Mouse (Mus musculus) embryonic facial prominence, embryonic 13.5 days (tissue): Measurements from ENCODE around the gene Qrich2. TPM values are rescaled to one million over a fixed set of nuclear protein-coding genes. Genes with fewer than 3 reads are reported as not detected.
"Not testable (repeated sequence)": the region's sequence is repeated elsewhere in the genome, so short reads cannot be mapped to it uniquely, and the experiment has no call there.

Experiments used
- ATAC-seq: fragments of 200-750 bp; cut with Nextera tagmentation; 2 replicates; pipeline ENCODE4 v1.8.0; 2017; ENCODE audit warnings: low read depth; ENCODE audit not compliant: insufficient number of reproducible peaks, insufficient read depth, low FRiP score, low TSS enrichment
- H3K27ac ChIP-seq: fragments of 300-500 bp; sonication (generic); 2 replicates; pipeline ENCODE4 v1.5.1; 2015; ENCODE audit warnings: moderate library complexity, mild to moderate bottlenecking, inconsistent platforms
- H3K27me3 ChIP-seq: fragments of 300-500 bp; sonication (generic); 2 replicates; pipeline ENCODE4 v1.6.1; 2015; ENCODE audit warnings: mild to moderate bottlenecking, inconsistent platforms
- H3K36me3 ChIP-seq: fragments of 300-500 bp; sonication (generic); 2 replicates; pipeline ENCODE4 v1.6.1; 2015; ENCODE audit warnings: mild to moderate bottlenecking, inconsistent platforms
- H3K4me1 ChIP-seq: fragments of 300-500 bp; sonication (generic); 2 replicates; pipeline ENCODE4 v1.6.1; 2015; ENCODE audit warnings: inconsistent platforms
- H3K4me2 ChIP-seq: fragments of 300-500 bp; sonication (generic); 2 replicates; pipeline ENCODE4 v1.6.1; 2015; ENCODE audit warnings: moderate library complexity, mild to moderate bottlenecking, inconsistent platforms
- H3K4me3 ChIP-seq: fragments of 300-500 bp; sonication (generic); 2 replicates; pipeline ENCODE4 v1.5.1; 2015; ENCODE audit warnings: mild to moderate bottlenecking, inconsistent platforms
- H3K9ac ChIP-seq: fragments of 300-500 bp; sonication (generic); 2 replicates; pipeline ENCODE4 v1.6.1; 2015; ENCODE audit warnings: mild to moderate bottlenecking, inconsistent platforms
- H3K9me3 ChIP-seq: fragments of 300-500 bp; sonication (generic); 2 replicates; pipeline ENCODE4 v1.6.1; 2016; ENCODE audit warnings: inconsistent platforms
- WGBS: fragments of 180-500 bp; shearing (Covaris S2); methylation state at CpG from one replicate; pipeline ENCODE4 v1.1.7; 2015; ENCODE audit warnings: mixed read lengths; 5-methylcytosine and 5-hydroxymethylcytosine counted together
- polyA plus RNA-seq: library from polyadenylated mRNA; unstranded; fragments of >200 nt; fragmentation: Nextera tagmentation; extraction: Ambion mirVana; gene quantifications from 2 replicates; pipeline ENCODE4 v1.2.1, GENCODE M21; 2015

Qrich2 gene
- polyA plus RNA-seq, 1 experiment from 2014 or later: 0.55 TPM

GRCm38 (mm10) chr11:116468338-116468737, 2.3 kb upstream of the Qrich2 start:
- not testable (repeated sequence) for H3K4me3 ChIP-seq, H3K27ac ChIP-seq, H3K9ac ChIP-seq, ATAC-seq, H3K4me1 ChIP-seq, H3K4me2 ChIP-seq, H3K27me3 ChIP-seq, H3K9me3 ChIP-seq
- WGBS: 83% methylated on average over 3 of the region's 3 CpGs
- H3K36me3 ChIP-seq: peaks cover 38% of the 10 kb centered on the region

GRCm38 (mm10) chr11:116463833-116464232, 2.2 kb downstream of the Qrich2 start:
- no peak for ATAC-seq
- WGBS: 6% methylated on average over 2 of the region's 2 CpGs
- Histone ChIP-seq H3K4me2 (no peak overlapping the region), H3K9me3 (no peaks in the 10 kb centered on the region), H3K27ac (no peak overlapping the region), H3K4me3 (no peak overlapping the region), H3K4me1 (no peaks in the 10 kb centered on the region), H3K9ac (no peak overlapping the region), H3K36me3 (no peaks in the 10 kb centered on the region), H3K27me3 (no peaks in the 10 kb centered on the region)

- no peak for ATAC-seq
- H3K4me2 ChIP-seq: no peak overlapping the region
- H3K4me3 ChIP-seq: no peak overlapping the region
- H3K36me3 ChIP-seq: no peaks in the 10 kb centered on the region
- no peaks in the 10 kb centered on the region for H3K4me1 ChIP-seq
- H3K27me3 ChIP-seq: no peaks in the 10 kb centered on the region
- no peaks in the 10 kb centered on the region for H3K9me3 ChIP-seq
- WGBS: 61% methylated on average over 5 of the region's 5 CpGs
- H3K27ac ChIP-seq: no peak overlapping the region
- H3K9ac ChIP-seq: no peak overlapping the region
These were observed 2.7 kb downstream of the Qrich2 start for GRCm38 (mm10) chr11:116463338-116463737.

- no peak for ATAC-seq
- Histone ChIP-seq H3K36me3 (no peaks in the 10 kb centered on the region), H3K4me2 (no peak overlapping the region), H3K9me3 (no peaks in the 10 kb centered on the region), H3K9ac (no peak overlapping the region), H3K4me1 (no peaks in the 10 kb centered on the region), H3K27me3 (no peaks in the 10 kb centered on the region; the same call in 1 of the 2 replicates), H3K4me3 (no peak overlapping the region), H3K27ac (no peak overlapping the region)
- 46% methylated on average over 4 of the region's 4 CpGs for WGBS
These were observed 6.3 kb downstream of the Qrich2 start for GRCm38 (mm10) chr11:116459786-116460185.

GRCm38 (mm10) chr11:116456234-116456633, 9.8 kb downstream of the Qrich2 start:
- no peak for ATAC-seq
- H3K36me3 ChIP-seq: no peaks in the 10 kb centered on the region
- no peak overlapping the region for H3K4me2 ChIP-seq
- H3K27ac ChIP-seq: no peak overlapping the region
- no peak overlapping the region for H3K4me3 ChIP-seq
- no peaks in the 10 kb centered on the region for H3K9me3 ChIP-seq
- 81% methylated on average over 8 of the region's 8 CpGs for WGBS
- H3K4me1 ChIP-seq: no peaks in the 10 kb centered on the region
- no peak overlapping the region for H3K9ac ChIP-seq
- no peaks in the 10 kb centered on the region; the same call in 1 of the 2 replicates for H3K27me3 ChIP-seq

GRCm38 (mm10) chr11:116453889-116454288, 12.2 kb downstream of the Qrich2 start:
- Histone ChIP-seq H3K27me3 (no peaks in the 10 kb centered on the region; the same call in 1 of the 2 replicates), H3K4me2 (no peak overlapping the region), H3K4me3 (no peak overlapping the region), H3K36me3 (no peaks in the 10 kb centered on the region), H3K9me3 (no peaks in the 10 kb centered on the region), H3K9ac (no peak overlapping the region), H3K27ac (no peak overlapping the region), H3K4me1 (no peaks in the 10 kb centered on the region)
- ATAC-seq: no peak
- 96% methylated on average over 10 of the region's 10 CpGs for WGBS

- H3K4me1 ChIP-seq: peaks cover 9% of the 10 kb centered on the region
- H3K4me2 ChIP-seq: no peak overlapping the region
- no peak for ATAC-seq
- H3K4me3 ChIP-seq: no peak overlapping the region
- no peaks in the 10 kb centered on the region for H3K9me3 ChIP-seq
- H3K27me3 ChIP-seq: peaks cover 25% of the 10 kb centered on the region
- H3K9ac ChIP-seq: no peak overlapping the region
- no peaks in the 10 kb centered on the region for H3K36me3 ChIP-seq
- 95% methylated on average over 3 of the region's 3 CpGs for WGBS
- no peak overlapping the region for H3K27ac ChIP-seq
These were observed 16.7 kb downstream of the Qrich2 start for GRCm38 (mm10) chr11:116449341-116449740.

- 68% methylated on average over 5 of the region's 5 CpGs for WGBS
- no peak overlapping the region for H3K4me3 ChIP-seq
- H3K27me3 ChIP-seq: peaks cover 25% of the 10 kb centered on the region
- H3K9me3 ChIP-seq: no peaks in the 10 kb centered on the region
- H3K36me3 ChIP-seq: no peaks in the 10 kb centered on the region
- no peak for ATAC-seq
- H3K27ac ChIP-seq: no peak overlapping the region
- H3K9ac ChIP-seq: no peak overlapping the region
- H3K4me2 ChIP-seq: no peak overlapping the region
- peaks cover 9% of the 10 kb centered on the region for H3K4me1 ChIP-seq
These were observed 18.2 kb downstream of the Qrich2 start for GRCm38 (mm10) chr11:116447822-116448221.

- Histone ChIP-seq H3K4me1 (peaks cover 9% of the 10 kb centered on the region), H3K27me3 (peaks cover 25% of the 10 kb centered on the region), H3K9ac (peak overlapping the region; percentile 52; the same call in 1 of the 2 replicates), H3K36me3 (no peaks in the 10 kb centered on the region), H3K4me2 (peak overlapping the region; percentile 43), H3K27ac (no peak overlapping the region), H3K4me3 (peak overlapping the region; percentile 14), H3K9me3 (no peaks in the 10 kb centered on the region)
- no peak for ATAC-seq
- 13% methylated on average over 19 of the region's 19 CpGs for WGBS
These were observed 19.6 kb downstream of the Qrich2 start for GRCm38 (mm10) chr11:116446308-116446887.

- Histone ChIP-seq H3K36me3 (peaks cover under 1% of the 10 kb centered on the region), H3K4me3 (no peak overlapping the region), H3K4me2 (peak overlapping the region; percentile 43), H3K27ac (no peak overlapping the region), H3K4me1 (peaks cover 9% of the 10 kb centered on the region), H3K27me3 (peaks cover 25% of the 10 kb centered on the region), H3K9ac (peak overlapping the region; percentile 54; the same call in 1 of the 2 replicates), H3K9me3 (no peaks in the 10 kb centered on the region)
- 22% methylated on average over 16 of the region's 16 CpGs for WGBS
- 0 out of 2 replicates have a peak, but pooled peaks have one; percentile 46 for ATAC-seq
These were observed 20.3 kb downstream of the Qrich2 start for GRCm38 (mm10) chr11:116445596-116446307.

- Histone ChIP-seq H3K4me3 (no peak overlapping the region), H3K36me3 (peaks cover 18% of the 10 kb centered on the region), H3K9ac (0 out of 2 replicates have a peak overlapping the region, but pooled peaks have one; percentile 16), H3K4me2 (no peak overlapping the region), H3K27me3 (peaks cover 25% of the 10 kb centered on the region), H3K4me1 (peaks cover 9% of the 10 kb centered on the region), H3K9me3 (no peaks in the 10 kb centered on the region), H3K27ac (no peak overlapping the region)
- 91% methylated on average over 6 of the region's 6 CpGs for WGBS
- ATAC-seq: no peak
These were observed 22.1 kb downstream of the Qrich2 start for GRCm38 (mm10) chr11:116443935-116444334.

GRCm38 (mm10) chr11:116443311-116443710, 22.7 kb downstream of the Qrich2 start:
- Histone ChIP-seq H3K4me3 (no peak overlapping the region), H3K9me3 (no peaks in the 10 kb centered on the region), H3K4me1 (peaks cover 9% of the 10 kb centered on the region), H3K27ac (no peak overlapping the region), H3K9ac (0 out of 2 replicates have a peak overlapping the region, but pooled peaks have one; percentile 16), H3K4me2 (no peak overlapping the region), H3K27me3 (peaks cover 22% of the 10 kb centered on the region), H3K36me3 (peaks cover 19% of the 10 kb centered on the region)
- no peak for ATAC-seq
- 81% methylated on average over 6 of the region's 6 CpGs for WGBS
